Mouse (Mus musculus) kidney, postnatal 36 days (tissue): ENCODE measurements around the gene Vps41.

Experiments
- DNase-seq, 2 experiments: peaks; one replicate each; pipeline ENCODE4 v3.0.0; 2021 to 2022; ENCODE audit warnings: mixed read lengths in 2 of 2

The Vps41 gene

GRCm38 (mm10) chr13:18797555-18797954 lies 80.5 kb downstream of the Vps41 start:
- DNase-seq: no peak

- DNase-seq: no peak
Measured at GRCm38 (mm10) chr13:18800434-18800833, 83.3 kb downstream of the Vps41 start.

- no peak for DNase-seq
Measured at GRCm38 (mm10) chr13:18809465-18809864, 92.4 kb downstream of the Vps41 start.

DNA sequence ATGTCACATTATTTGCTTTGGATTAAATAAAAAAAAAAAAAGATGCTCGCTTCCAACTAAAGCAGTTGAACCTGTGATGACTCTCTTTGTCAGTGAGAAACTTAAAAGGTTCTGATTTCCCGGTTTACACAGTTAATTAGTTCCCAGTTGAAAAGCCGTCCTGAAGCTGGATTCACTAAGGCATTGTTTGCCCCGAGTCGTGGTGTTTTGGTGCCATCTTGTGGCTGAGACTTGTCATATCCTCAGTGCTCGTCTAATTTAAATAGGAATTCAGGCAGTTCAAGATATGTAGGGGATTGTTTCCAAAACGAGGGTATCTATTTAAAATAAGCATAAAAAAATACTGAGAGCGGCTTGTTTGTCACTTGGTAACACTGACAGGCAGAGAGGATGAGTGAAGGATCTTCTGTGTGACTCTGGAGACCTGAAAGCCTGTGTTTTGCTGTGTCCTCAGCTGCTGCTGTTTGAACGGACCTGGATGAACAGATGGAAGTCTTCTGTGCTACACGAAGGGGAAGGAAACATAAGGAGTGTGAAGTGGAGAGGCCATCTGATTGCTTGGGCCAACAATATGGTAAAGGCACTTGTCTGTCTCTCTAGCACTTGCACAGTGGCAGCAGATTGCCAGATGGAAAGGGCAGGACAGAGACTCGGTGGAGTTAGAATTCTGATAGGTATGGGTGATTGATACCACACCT lies 93.0 kb downstream of the Vps41 start:
- peak; percentile 51 to 82 for DNase-seq

GRCm38 (mm10) chr13:18824420-18825123 lies 107.5 kb downstream of the Vps41 start:
- DNase-seq: no peak

DNA sequence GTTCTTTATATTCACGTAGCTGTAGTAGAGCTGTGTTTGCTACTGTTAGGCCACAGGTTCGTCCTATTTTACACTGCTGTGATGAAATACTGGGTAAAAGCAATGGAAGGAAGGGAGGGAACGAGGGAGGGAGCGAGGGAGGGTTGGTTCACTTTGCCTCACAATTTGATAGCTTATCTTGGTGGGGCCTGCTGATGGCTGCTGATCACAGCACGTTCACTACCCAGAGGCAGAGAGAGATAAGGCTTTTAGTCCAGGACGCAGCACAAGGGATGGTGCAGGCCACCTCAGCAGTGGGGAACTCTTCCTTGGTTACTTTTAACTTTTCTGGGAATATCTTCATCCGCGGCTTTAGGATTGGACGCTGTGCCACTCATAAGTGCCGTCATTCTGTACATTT lies 109.9 kb downstream of the Vps41 start:
- no peak for DNase-seq

DNA sequence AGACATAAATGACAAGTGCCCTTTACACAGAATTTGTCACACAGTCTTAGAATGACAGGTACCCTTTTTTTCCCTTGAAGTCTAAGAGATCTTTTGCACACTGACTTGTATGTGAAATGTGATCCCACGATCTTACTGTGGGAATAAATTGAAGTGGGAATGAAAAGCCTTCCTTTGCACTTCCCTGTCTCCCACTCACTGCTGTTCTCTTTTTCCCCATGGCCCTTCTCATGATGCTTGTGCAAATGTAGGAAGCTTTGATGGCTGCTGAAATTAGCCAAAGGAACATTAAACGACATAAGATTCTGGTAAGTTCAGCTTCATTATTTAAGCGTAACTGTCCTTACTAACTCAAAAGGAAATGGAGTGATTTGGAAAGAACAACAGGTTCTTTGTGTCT lies 113.4 kb downstream of the Vps41 start:
- DNase-seq: no peak

DNA sequence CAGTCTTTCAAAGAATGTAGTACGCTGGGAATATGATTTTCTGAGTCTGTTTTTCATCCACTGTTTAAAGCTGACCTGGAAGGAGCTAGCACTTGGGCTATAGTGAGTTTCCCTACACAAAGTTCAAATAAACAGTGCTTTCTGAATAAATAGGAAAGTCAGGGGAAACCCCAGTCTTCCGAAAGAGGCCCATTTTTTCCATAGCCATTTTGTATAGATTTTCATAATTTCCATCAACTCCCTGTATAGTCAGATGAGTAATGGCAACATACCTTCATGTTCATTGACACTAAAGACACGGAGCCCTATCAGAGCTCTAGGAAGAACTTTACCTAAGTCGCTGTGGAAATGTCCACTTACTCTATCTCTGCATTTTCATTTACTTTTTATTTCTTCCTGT lies 122.1 kb downstream of the Vps41 start:
- no peak for DNase-seq

DNA sequence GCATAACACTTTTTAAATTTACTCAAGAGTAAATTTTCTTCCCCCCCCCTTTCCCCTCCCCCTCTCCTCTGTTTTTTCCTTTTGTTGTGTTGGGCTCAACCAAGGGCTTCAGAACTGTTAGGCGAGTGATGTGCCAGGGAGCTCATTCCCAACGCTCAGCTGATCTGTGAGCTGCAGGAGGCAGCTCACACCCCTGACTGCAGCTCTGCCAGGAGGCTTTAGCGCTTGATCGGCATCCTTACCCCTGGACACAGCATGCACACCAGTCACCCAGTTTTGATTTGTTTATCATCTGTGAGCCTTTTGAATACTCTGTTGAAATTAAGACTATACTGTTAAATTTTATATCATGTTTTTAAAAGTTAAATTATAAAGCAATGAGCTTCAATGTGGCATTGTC lies 123.3 kb downstream of the Vps41 start:
- DNase-seq: no peak

- no peak for DNase-seq
Measured at GRCm38 (mm10) chr13:18841019-18841418, 123.9 kb downstream of the Vps41 start.

- DNase-seq: no peak
Measured at GRCm38 (mm10) chr13:18841752-18842282, 124.7 kb downstream of the Vps41 start.

- DNase-seq: no peak
Measured at GRCm38 (mm10) chr13:18842556-18842955, 125.5 kb downstream of the Vps41 start.

GRCm38 (mm10) chr13:18843546-18843945 lies 126.5 kb downstream of the Vps41 start:
- no peak for DNase-seq

- DNase-seq: no peak
Measured at GRCm38 (mm10) chr13:18847386-18847785, 130.3 kb downstream of the Vps41 start.

- no peak for DNase-seq
Measured at GRCm38 (mm10) chr13:18849563-18849962, 132.5 kb downstream of the Vps41 start.

DNA sequence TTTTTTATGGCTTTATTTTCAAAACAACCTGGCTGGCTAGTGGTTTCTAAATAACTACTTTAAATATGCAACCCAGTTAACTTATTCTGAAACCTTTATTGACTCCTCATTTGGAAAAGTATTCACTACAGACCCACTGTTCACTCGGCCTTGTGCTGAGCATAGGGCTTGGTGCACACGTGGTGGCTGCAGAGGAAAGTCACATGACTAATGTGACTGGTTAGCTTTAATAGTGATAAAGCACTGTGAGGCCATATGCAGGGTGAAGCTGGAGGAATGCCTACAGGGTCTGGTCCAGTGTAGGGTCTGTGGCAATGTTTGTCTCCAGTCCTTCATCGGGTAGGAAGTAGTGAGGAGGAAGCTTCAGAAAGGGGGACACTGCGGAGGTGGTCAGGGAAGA lies 134.1 kb downstream of the Vps41 start:
- no peak for DNase-seq

DNA sequence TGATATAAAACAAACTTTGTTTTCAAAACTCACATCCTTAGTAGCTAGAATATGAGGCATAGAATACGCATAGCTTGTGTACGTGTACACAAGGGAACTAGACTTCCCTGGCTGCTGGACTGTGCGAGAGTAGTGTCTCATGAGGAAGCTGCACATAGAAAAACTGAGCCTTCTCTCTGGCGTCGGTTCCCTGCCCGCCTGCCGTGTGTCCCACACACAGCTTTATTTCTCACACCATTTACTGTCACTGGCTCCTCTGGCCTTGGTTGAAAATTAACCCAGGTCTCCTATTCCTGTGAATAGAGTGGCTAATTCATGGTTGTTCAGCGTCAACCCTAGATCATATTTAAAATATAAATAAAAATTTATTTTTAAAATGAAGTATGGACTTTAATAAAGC lies 135.6 kb downstream of the Vps41 start:
- DNase-seq: peak; percentile 6 to 12

- no peak for DNase-seq
Measured at GRCm38 (mm10) chr13:18856026-18856802, 139.1 kb downstream of the Vps41 start.

GRCm38 (mm10) chr13:18858183-18858582 lies 141.1 kb downstream of the Vps41 start:
- no peak for DNase-seq

GRCm38 (mm10) chr13:18859389-18859788 lies 142.3 kb downstream of the Vps41 start:
- no peak for DNase-seq

GRCm38 (mm10) chr13:18868030-18868490 lies 151.0 kb downstream of the Vps41 start:
- DNase-seq: peak; percentile 65 to 67

DNA sequence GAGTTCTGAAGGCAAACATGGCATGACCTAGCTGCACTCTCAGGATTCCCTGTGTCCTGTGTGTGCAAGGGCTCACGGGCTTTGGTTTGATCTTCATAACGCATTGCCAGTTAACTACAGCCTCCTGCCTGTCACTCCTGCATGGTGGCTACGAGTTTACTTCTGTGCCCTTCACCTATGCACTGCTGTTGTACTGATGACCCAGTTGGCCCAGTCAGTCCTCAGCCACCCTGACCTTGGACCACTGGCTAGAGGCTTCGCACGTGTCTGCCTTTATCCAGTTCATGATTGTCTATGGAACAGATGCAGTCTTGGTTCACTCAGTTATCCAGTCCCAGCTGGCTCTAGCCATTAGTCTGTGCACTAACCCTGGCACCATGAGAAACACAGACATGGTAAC lies 151.7 kb downstream of the Vps41 start:
- DNase-seq: no peak

GRCm38 (mm10) chr13:18875321-18875720 lies 158.2 kb downstream of the Vps41 start:
- no peak for DNase-seq
